Mouse (Mus musculus) limb, embryonic 14.5 days (tissue): ENCODE results near the gene Apbb1. TPM values are rescaled to one million over a fixed set of nuclear protein-coding genes. Genes with fewer than 3 reads are reported as not detected.

Experiments
- ATAC-seq: fragments of 200-750 bp; cut with Nextera tagmentation; 2 replicates; pipeline ENCODE4 v1.8.0; 2017; ENCODE audit warnings: low read depth, moderate number of reproducible peaks, moderate TSS enrichment; ENCODE audit not compliant: low FRiP score
- DNase-seq: peaks from one replicate; pipeline ENCODE4 v3.0.0-alpha.2; 2015; ENCODE audit warnings: low spot score
- H3K27ac ChIP-seq: fragments of 300-500 bp; sonication (generic); replicated peaks from 2 replicates; pipeline ENCODE4 v1.5.1; 2014; ENCODE audit warnings: low read depth, mild to moderate bottlenecking, low read length, moderate library complexity, mixed read lengths
- H3K27me3 ChIP-seq: fragments of 300-500 bp; sonication (generic); 2 replicates; pipeline ENCODE4 v1.6.1; 2014; ENCODE audit warnings: low read length, mixed read lengths; ENCODE audit not compliant: control insufficient read depth, insufficient read depth
- H3K36me3 ChIP-seq: fragments of 300-500 bp; sonication (generic); 2 replicates; pipeline ENCODE4 v1.6.1; 2014; ENCODE audit warnings: mild to moderate bottlenecking, low read length, moderate library complexity, mixed read lengths; ENCODE audit not compliant: control insufficient read depth, insufficient read depth
- H3K4me1 ChIP-seq: fragments of 300-500 bp; sonication (generic); 2 replicates; pipeline ENCODE4 v1.6.1; 2014; ENCODE audit warnings: antibody characterized with exemption, low read length, mixed read lengths; ENCODE audit not compliant: control insufficient read depth, insufficient read depth
- H3K4me2 ChIP-seq: fragments of 300-500 bp; sonication (generic); replicated peaks from 2 replicates; pipeline ENCODE4 v1.6.1; 2014; ENCODE audit warnings: low read depth, mild to moderate bottlenecking, low read length, moderate library complexity; ENCODE audit not compliant: severe bottlenecking
- H3K4me3 ChIP-seq: fragments of 300-500 bp; sonication (generic); replicated peaks from 2 replicates; pipeline ENCODE4 v1.5.1; 2014; ENCODE audit warnings: low read length
- H3K9ac ChIP-seq: fragments of 300-500 bp; sonication (generic); 2 replicates; pipeline ENCODE4 v1.6.1; 2014; ENCODE audit warnings: mild to moderate bottlenecking, low read depth, low read length, moderate library complexity; ENCODE audit not compliant: severe bottlenecking
- H3K9me3 ChIP-seq: fragments of 300-500 bp; sonication (generic); 2 replicates; pipeline ENCODE4 v1.6.1; 2016; ENCODE audit warnings: low read length; ENCODE audit not compliant: control insufficient read depth
- POLR2A ChIP-seq: fragments of 200-500 bp; IDR thresholded peaks from 2 replicates; pipeline ENCODE4 v1.8.0; 2012; ENCODE audit warnings: inconsistent platforms, mild to moderate bottlenecking, moderate library complexity, borderline replicate concordance; ENCODE audit not compliant: insufficient read depth, insufficient read length; ENCODE audit errors: extremely low read depth
- WGBS: fragments of 180-500 bp; shearing (Covaris S2); extraction: QIAGEN DNeasy Blood & Tissue Kit; methylation state at CpG from one replicate; pipeline ENCODE4 v1.1.7; 2014; 5-methylcytosine and 5-hydroxymethylcytosine counted together
- polyA plus RNA-seq, 2 experiments: library from polyadenylated mRNA; depleted of rRNA in 1 of 2; stranded (reverse) in 1 of 2; unstranded in 1 of 2; fragments of >200 nt; fragmentation: Nextera tagmentation in 1 of 2; extraction: Ambion mirVana in 1 of 2; gene quantifications; 2 replicates each; pipeline versions ENCODE4 v1.2.1 to v1.2.3; 2012 to 2014

Gene Apbb1
- polyA plus RNA-seq, 2 experiments: 30.3 to 55.1 TPM

DNA sequence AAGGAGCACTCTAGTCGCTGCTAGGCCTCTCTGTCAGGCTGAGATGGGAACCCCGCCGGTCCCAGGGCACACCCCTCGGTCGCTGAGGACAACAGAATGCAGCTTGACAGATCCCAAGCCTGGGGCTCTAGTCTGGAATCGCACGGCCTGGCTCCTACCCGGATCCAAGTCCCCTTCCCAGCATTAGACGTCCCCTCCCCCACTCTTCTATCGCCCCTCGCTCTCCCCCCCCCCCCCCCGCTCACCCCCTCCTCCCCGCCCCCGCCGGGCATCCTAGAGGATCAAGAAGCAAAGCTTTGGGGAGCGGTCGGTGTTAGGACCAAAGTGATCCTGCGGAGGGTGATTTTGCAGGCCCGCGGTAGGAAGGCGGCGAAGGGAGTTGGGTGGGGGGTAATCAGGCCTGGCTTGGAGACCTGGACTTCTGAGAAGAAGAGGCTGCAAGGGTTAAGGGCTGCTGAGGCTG lies 795 bp downstream of the Apbb1 start:
- TF ChIP-seq POLR2A: no peak
- Histone ChIP-seq H3K4me2 (peak overlapping the region; percentile 73), H3K9ac (peak overlapping the region; percentile 74), H3K36me3 (no peaks in the 10 kb centered on the region), H3K27me3 (no peaks in the 10 kb centered on the region), H3K9me3 (no peaks in the 10 kb centered on the region), H3K4me1 (peaks cover 10% of the 10 kb centered on the region), H3K4me3 (peak overlapping the region; percentile 83), H3K27ac (peak overlapping the region; percentile 68; the same call in 1 of the 2 replicates)
- peak; percentile 66 for ATAC-seq
- DNase-seq: peak; percentile 10
- WGBS: under 1% methylated on average over 13 of the region's 22 CpGs

DNA sequence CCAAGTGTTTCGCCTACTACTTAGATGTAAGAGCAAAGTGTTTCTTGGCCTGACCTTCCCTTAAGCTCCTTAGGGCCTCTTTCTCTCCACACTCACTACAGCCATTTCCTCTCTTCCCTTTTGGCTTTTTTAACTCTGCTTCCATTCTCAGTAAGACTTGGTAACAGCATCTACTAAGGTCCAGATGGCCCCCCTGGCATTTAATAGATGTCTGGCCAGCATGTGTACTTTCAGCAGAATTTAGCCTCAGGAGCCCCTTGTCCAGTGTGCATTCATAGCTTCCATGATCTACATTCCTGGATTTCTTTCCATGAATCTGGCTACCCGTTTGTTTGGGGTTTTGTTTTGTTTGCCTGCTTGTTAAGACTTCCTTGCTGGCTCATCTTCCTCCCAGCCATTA lies 3.0 kb downstream of the Apbb1 start:
- no peak overlapping the region for H3K9ac ChIP-seq
- H3K4me3 ChIP-seq: no peak overlapping the region
- H3K36me3 ChIP-seq: peaks cover 9% of the 10 kb centered on the region
- WGBS: 65% methylated on average over 2 of the region's 2 CpGs
- H3K9me3 ChIP-seq: no peaks in the 10 kb centered on the region
- H3K27me3 ChIP-seq: no peaks in the 10 kb centered on the region
- no peak overlapping the region for H3K27ac ChIP-seq
- H3K4me2 ChIP-seq: no peak overlapping the region
- no peak for TF ChIP-seq POLR2A
- DNase-seq (no peak), ATAC-seq (no peak)
- peaks cover 10% of the 10 kb centered on the region for H3K4me1 ChIP-seq

DNA sequence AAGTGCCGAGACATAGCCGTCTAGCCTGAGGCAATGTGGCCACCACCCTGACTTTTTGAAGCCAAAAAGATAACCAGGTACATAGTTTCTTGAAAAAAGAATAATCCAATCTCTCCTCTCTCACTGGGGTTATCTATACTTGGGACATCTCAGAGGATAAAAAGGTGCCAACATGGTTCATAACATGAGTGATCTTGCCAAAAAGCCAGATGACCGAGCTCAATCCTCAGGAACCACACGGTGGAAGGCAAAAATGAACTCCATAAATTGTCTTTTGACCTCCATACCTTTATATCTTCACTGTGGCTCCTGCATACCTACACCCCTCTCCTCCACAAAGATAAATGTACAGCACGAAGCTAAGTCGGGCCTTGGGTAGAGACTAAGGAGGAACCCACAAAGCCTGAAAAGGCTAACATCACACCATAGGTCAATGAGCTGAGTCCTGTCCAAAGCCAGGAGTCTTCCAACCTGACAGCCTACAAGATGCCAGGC lies 4.0 kb downstream of the Apbb1 start:
- Histone ChIP-seq H3K36me3 (peaks cover 15% of the 10 kb centered on the region), H3K4me3 (no peak overlapping the region), H3K9ac (no peak overlapping the region), H3K27ac (no peak overlapping the region), H3K9me3 (no peaks in the 10 kb centered on the region), H3K4me1 (peaks cover 10% of the 10 kb centered on the region), H3K4me2 (no peak overlapping the region), H3K27me3 (no peaks in the 10 kb centered on the region)
- no peak for DNase-seq
- ATAC-seq: no peak
- TF ChIP-seq POLR2A: no peak
- 90% methylated on average over 6 of the region's 6 CpGs for WGBS

DNA sequence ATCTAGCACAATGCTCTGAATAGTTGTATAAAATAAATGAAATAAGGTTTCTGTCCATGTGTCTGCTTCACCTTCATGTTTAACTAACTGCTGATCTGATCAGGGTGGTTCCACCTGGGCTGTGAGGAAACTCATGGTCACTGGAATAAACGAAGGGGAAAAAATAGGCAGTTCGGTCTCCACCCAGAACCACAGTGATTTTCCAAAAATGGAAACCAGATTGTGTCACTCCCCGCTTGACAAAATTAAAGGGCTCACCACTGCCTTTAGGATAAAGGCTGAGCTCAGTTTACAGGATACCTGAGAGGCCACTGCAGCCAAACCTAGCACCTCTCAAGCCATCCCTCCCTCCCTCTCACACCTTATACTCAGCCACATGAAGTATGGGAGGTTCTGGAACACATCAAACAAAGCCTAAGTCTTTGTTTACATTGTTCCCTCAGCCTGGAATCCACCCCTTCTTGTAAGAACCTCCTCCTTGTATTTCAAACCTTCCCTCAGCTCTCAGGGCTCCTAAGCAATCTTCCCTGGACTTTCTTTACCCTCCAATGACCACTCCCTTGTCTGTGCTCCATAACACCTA lies 5.2 kb downstream of the Apbb1 start:
- Histone ChIP-seq H3K27me3 (no peaks in the 10 kb centered on the region), H3K4me1 (peaks cover 10% of the 10 kb centered on the region), H3K4me2 (no peak overlapping the region), H3K27ac (no peak overlapping the region), H3K9ac (no peak overlapping the region), H3K9me3 (no peaks in the 10 kb centered on the region), H3K36me3 (peaks cover 15% of the 10 kb centered on the region), H3K4me3 (no peak overlapping the region)
- no peak for TF ChIP-seq POLR2A
- ATAC-seq: no peak
- 41% methylated on average over 3 of the region's 3 CpGs for WGBS
- DNase-seq: no peak

DNA sequence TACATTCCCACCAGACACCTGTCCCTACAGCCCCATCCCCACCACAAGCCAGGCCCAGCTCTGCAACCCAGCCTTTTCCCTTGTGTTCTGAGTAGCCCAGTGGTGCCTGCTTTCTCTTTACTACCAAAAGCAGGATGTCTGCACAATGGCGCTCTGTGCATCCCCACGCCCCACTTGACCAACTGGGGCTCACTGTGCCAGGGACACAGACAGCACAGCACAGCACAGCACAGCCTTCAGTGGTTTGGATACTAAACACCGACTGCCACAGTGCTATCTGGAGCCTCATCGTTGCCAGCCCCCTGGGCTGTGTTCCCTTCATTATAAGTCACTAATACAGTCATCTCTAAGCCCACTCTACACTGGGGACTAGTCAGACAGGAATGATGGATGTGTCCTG lies 6.9 kb downstream of the Apbb1 start:
- no peak overlapping the region for H3K4me3 ChIP-seq
- no peak overlapping the region for H3K27ac ChIP-seq
- H3K4me2 ChIP-seq: no peak overlapping the region
- TF ChIP-seq POLR2A: no peak
- no peak for ATAC-seq
- no peaks in the 10 kb centered on the region for H3K27me3 ChIP-seq
- DNase-seq: no peak
- H3K9ac ChIP-seq: no peak overlapping the region
- no peaks in the 10 kb centered on the region for H3K9me3 ChIP-seq
- peaks cover 15% of the 10 kb centered on the region for H3K36me3 ChIP-seq
- H3K4me1 ChIP-seq: peaks cover 13% of the 10 kb centered on the region
- 87% methylated on average over 4 of the region's 4 CpGs for WGBS

DNA sequence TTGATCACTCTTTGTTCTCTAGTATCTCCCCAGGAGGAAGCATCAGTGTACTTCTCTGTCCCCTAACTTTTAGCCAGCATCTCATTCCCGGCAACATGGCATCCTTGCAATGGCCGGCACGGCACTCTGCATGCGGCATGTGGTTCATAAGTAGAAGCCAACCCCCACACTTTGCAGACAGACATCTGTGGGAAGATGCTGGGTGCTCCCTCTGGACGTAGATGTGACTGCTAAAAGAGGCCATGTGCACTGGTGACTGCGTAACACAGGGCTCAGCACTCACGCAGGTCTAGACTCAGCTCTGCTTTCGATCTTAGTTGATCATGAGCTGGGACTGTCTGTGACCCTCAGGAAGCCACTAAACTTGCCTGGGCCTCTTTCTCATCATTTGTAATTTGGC lies 8.5 kb downstream of the Apbb1 start:
- no peak for ATAC-seq
- H3K27ac ChIP-seq: no peak overlapping the region
- H3K4me3 ChIP-seq: no peak overlapping the region
- H3K9me3 ChIP-seq: no peaks in the 10 kb centered on the region
- H3K4me2 ChIP-seq: no peak overlapping the region
- no peak for DNase-seq
- no peak for TF ChIP-seq POLR2A
- H3K4me1 ChIP-seq: peaks cover 18% of the 10 kb centered on the region
- no peak overlapping the region for H3K9ac ChIP-seq
- WGBS: 89% methylated on average over 8 of the region's 8 CpGs
- H3K36me3 ChIP-seq: peaks cover 17% of the 10 kb centered on the region
- no peaks in the 10 kb centered on the region for H3K27me3 ChIP-seq
